Mouse (Mus musculus) lung, postnatal 14 days (tissue): ENCODE measurements around the gene Itpripl2.

Experiments
- DNase-seq: peaks from one replicate; pipeline ENCODE4 v3.0.0; 2021

Itpripl2 gene

GRCm38 (mm10) chr7:118486917-118487316 is 4.9 kb downstream of the Itpripl2 start:
- DNase-seq: no peak

GRCm38 (mm10) chr7:118483996-118484395 is 7.8 kb downstream of the Itpripl2 start:
- DNase-seq: no peak

GRCm38 (mm10) chr7:118482001-118482400 is 9.8 kb downstream of the Itpripl2 start:
- DNase-seq: no peak

GRCm38 (mm10) chr7:118481047-118481810 is 10.5 kb downstream of the Itpripl2 start:
- no peak for DNase-seq

GRCm38 (mm10) chr7:118480160-118480709 is 11.5 kb downstream of the Itpripl2 start:
- no peak for DNase-seq

GRCm38 (mm10) chr7:118478835-118479312 is 12.9 kb downstream of the Itpripl2 start:
- peak; percentile 50 for DNase-seq

GRCm38 (mm10) chr7:118476428-118476827 is 15.3 kb downstream of the Itpripl2 start:
- DNase-seq: no peak

GRCm38 (mm10) chr7:118475008-118475705 is 16.6 kb downstream of the Itpripl2 start:
- no peak for DNase-seq

GRCm38 (mm10) chr7:118472886-118473285 is 18.9 kb downstream of the Itpripl2 start:
- DNase-seq: no peak

GRCm38 (mm10) chr7:118468060-118468459 is 23.7 kb downstream of the Itpripl2 start:
- no peak for DNase-seq

- DNase-seq: peak; percentile 47
Measured at GRCm38 (mm10) chr7:118464432-118464831, 27.3 kb downstream of the Itpripl2 start.

GRCm38 (mm10) chr7:118462818-118463762 is 28.7 kb downstream of the Itpripl2 start:
- DNase-seq: no peak

- no peak for DNase-seq
Measured at GRCm38 (mm10) chr7:118461400-118462136, 30.2 kb downstream of the Itpripl2 start.

GRCm38 (mm10) chr7:118453722-118454121 is 38.1 kb downstream of the Itpripl2 start:
- no peak for DNase-seq

- DNase-seq: peak; percentile 45
Measured at GRCm38 (mm10) chr7:118452940-118453339, 38.8 kb downstream of the Itpripl2 start.

- peak; percentile 78 for DNase-seq
Measured at GRCm38 (mm10) chr7:118448134-118448967, 43.4 kb downstream of the Itpripl2 start, which contains the start of gene Syt17. TSS of gene Syt17 (minus strand) at chr7:118448222.

GRCm38 (mm10) chr7:118447291-118448133 is 44.3 kb downstream of the Itpripl2 start:
- peak; percentile 73 for DNase-seq

- no peak for DNase-seq
Measured at GRCm38 (mm10) chr7:118443895-118444485, 47.8 kb downstream of the Itpripl2 start.

GRCm38 (mm10) chr7:118443371-118443770 is 48.4 kb downstream of the Itpripl2 start:
- no peak for DNase-seq
